Mouse (Mus musculus): ENCODE results near the gene Pdzd2.

The Pdzd2 gene

DNA sequence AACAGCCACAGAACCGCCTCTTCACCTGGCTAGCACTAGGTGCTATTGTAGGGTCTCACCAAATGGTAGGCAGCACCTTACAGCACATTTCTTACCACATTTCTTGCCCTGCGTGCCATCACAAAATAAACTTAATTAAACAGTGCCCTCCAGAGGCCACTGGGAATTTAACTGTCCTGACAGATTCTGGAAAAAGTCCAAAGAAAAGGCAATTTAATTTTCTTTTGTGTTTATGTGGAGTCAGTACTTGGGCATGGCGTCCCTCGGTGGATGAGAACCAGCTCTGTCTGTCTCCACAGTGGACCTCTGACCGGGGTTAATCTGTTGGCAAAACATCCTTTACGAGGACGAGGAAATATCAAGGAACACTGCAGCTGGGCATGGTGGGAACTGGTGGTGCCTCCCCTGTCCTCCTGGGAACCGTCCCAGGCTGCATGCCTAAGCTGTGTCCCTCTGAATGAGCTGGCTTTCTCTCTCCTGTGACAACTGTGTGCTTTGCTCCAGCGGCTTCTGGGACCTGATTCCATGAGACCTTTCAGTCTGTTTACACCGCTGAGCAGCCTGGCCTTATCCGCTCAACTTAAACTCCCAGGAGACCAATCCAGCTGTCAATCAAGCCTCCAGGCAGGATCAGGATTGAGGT, 162.5 kb downstream of the Pdzd2 start:
- peak; percentile 61 for DNase-seq (ENCODE audit: low spot score)

DNA sequence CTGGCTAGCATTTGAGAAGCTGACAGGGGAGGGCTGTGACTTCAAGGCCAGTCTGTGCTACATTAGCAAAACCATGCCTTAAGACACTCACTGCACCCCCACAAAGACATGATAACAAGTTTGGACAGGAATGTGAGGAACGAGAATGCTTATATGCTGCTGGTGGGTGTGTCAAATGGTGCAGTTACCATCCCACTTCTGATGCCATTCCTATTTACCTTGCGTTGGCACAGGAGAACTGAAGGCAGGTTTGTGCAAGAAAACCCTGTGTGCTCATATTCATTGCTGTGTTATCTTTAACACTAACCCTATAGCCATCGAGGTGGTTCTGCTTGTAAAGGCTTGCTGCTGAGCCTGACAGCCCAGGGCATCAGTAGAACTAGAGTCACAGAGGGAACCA, 166.1 kb downstream of the Pdzd2 start:
- DNase-seq (ENCODE audit: low spot score), result no peak

GRCm38 (mm10) chr15:12571168-12571567, 168.6 kb downstream of the Pdzd2 start:
- no peak for DNase-seq (ENCODE audit: low spot score)

DNA sequence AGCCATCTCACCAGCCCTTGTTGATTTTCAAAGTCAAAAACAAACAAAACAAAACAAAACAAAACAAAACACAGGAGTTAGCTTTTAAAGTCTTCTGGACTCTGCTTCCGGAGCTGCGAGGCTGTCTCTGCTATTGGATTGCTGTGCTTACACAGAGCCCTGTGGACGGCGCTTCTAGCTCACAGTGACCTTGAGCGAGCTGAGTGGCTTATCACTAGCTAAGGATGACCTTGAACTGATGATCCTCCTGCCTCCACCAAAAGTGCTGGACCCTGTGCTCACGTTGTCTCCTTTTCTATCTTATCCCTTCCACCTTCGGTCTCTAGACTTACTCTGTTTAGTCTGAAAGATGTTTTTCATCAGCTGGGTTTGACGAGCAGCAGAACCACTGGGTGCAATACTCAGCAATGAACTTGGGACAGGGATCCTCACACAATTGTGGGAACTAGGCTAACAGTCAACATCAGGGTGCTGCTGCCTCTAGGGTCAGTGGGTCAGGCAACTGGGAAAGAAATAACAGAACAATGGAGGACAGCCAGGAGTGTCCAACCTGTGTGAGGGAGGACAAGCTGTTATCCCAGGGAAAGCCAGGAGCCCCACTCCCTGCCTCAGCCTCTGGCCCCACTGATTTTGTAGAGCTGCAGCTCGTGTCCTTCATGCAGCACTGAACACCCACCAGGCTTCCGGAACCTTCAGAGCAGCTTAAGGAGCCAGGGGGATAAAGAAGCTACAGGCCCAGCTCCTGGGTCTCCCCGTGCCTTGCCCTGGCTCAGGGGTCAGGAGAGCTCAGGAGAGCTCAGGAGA, 172.9 kb downstream of the Pdzd2 start:
- no peak for DNase-seq (ENCODE audit: low spot score)

GRCm38 (mm10) chr15:12565281-12565680, 174.4 kb downstream of the Pdzd2 start:
- DNase-seq (ENCODE audit: low spot score), result no peak

DNA sequence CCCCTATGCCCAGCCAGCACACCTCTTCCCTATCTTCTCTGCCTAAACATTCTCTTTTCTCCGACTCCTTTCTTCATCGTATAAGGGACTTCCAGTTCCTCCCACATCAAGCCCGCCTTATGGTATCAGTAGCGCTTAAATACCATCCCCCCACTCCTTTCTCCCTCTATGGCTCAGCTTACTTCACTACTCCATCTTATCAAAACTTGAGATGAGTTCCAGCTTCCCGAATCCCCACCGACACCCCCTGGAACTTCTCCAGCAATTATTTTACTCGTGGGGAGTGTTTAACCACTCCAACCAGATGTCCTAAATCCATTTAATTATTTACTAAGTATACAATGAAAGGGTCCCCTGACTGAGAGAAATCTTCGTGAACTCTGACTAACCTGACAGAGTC, 179.2 kb downstream of the Pdzd2 start:
- no peak for DNase-seq (ENCODE audit: low spot score)

- no peak for DNase-seq (ENCODE audit: low spot score)
Observed at GRCm38 (mm10) chr15:12557663-12558436, 181.9 kb downstream of the Pdzd2 start.

DNA sequence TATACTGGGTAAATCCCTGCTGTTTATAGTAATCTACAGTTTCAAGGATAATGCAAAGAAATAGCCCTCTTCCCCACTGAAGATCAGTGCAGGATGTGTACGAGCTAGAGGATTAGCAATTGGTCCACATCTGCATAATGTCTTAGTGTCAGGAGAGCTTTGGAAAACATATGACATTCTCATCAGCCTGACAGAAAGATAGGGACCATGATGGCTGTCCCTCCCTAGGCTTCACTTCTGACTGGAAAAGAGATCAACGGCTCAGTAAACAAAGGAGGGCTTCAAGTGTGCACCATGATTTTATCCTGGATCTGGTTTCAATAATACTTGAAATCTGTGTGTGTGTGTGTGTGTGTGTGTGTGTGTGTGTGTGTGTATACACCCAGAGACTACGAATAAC, 186.5 kb downstream of the Pdzd2 start:
- DNase-seq (ENCODE audit: low spot score), result no peak

DNA sequence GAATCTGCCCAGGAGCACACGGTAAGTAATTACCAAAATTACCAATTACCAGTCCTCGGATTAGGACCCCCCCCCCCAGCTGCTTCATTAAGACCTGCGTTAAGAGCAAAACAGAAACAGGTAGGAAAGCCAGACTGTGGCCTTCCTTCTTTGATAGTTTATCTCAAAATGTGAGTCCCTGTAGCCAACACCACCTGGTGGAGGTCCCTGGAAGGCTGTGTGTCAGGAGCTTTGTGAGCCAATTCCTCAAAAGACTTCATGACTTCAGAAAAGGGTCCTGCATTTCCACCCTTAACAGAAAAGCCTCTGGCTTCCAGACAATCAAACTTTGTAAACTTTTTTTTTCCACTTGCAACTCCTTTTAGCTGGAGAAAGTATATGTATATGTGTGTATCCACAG, 188.8 kb downstream of the Pdzd2 start:
- no peak for DNase-seq (ENCODE audit: low spot score)

DNA sequence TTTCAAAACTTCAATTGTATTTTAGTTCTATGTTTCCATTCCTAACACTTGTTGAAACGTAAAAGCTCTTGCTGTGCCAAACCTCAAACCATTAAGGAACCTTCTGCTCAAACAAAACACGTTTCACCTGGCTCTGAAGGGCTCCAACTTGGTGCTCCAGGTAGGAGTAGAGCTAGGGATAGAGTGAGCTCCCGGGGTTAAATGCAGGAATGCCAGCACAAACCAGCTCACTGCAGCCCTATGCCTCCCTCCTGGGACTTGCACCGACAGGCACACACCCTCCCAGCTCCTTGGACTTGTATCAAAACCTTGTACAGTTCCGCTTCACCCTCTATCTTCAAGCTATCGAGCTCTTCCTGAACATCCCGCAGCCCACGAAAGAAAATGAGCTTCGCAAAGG, 189.3 kb downstream of the Pdzd2 start:
- DNase-seq (ENCODE audit: low spot score), result no peak

DNA sequence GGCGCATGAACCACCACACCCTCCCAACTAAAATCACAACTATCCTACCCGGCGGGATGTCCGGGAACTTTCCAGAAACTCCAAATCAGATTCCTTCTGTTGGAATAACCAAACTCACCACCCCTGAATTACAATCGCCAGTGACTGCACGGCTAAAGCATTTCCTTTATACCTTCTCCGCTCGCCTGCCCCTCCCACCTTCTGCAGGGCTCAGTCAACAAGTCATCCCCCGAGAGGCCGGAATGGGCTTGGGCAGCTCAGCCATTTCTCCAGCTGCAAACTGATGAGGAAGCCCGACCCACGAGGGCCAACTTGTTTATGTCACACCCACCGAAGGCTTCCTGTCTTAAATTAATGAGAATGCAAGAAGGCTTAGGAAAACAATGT, 189.8 kb downstream of the Pdzd2 start:
- no peak for DNase-seq (ENCODE audit: low spot score)

- DNase-seq (ENCODE audit: low spot score), result no peak
Observed at GRCm38 (mm10) chr15:12549271-12549918, 190.3 kb downstream of the Pdzd2 start.

DNA sequence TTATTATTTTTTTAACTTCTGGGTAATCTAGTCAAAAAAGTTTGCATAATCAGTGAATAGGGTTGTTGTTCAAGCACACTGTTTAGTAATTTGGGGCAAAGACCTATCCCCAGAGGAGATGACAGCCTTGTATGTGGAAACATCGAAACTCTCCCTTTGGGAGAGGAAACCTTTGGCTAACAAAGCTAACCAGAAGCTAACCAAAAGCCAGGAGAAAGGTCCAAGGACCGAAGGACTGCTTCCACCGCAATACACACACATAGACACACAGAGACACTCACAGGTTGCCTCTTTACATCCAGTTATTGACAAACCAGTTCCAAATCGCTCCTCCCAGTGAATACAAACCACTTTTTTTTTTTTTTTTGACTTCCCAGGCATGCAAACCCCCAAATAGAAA, 191.0 kb downstream of the Pdzd2 start:
- no peak for DNase-seq (ENCODE audit: low spot score)

GRCm38 (mm10) chr15:12547640-12548405, 191.9 kb downstream of the Pdzd2 start:
- DNase-seq (ENCODE audit: low spot score), result no peak

- no peak for DNase-seq (ENCODE audit: low spot score)
Observed at GRCm38 (mm10) chr15:12546781-12547180, 192.9 kb downstream of the Pdzd2 start.

DNA sequence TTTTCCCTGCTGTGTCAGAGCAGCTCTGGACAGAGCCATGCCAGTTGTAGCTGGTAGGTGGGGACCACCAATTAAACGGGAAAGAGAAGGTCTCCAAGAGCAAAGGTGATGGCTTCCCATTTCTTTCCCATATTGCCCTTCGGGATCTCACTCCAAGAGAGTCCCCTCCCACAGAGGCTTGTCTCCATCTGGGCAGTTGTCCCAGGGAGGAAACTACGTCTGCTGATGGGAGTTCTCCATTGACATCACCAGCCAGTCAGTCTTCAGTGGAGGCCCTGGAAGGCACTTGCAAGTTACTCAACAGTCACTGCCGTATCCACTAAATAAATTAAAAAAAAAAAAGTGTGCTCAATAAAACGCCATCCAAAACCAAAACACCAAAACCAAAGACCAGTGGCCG, 194.1 kb downstream of the Pdzd2 start:
- DNase-seq (ENCODE audit: low spot score), result no peak

DNA sequence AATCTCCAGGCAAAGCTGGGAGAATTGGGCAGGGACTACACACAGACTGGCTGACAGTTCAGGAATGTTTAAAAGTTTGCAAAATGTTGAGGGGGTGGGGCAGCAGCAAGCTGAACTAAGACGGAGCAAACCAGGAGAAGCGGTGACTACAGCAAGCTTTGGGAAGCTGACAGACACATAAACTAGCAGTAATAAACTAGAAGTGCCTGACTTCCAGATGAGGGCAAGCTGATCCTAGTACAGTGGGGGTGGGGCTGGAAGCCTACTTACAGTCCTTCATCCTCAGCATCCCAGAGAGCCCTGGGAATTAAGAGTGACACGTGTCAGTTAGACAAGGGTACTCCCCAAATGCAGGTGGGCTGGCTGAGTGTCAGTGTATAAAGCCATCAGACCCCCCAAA, 194.5 kb downstream of the Pdzd2 start:
- DNase-seq (ENCODE audit: low spot score), result no peak

DNA sequence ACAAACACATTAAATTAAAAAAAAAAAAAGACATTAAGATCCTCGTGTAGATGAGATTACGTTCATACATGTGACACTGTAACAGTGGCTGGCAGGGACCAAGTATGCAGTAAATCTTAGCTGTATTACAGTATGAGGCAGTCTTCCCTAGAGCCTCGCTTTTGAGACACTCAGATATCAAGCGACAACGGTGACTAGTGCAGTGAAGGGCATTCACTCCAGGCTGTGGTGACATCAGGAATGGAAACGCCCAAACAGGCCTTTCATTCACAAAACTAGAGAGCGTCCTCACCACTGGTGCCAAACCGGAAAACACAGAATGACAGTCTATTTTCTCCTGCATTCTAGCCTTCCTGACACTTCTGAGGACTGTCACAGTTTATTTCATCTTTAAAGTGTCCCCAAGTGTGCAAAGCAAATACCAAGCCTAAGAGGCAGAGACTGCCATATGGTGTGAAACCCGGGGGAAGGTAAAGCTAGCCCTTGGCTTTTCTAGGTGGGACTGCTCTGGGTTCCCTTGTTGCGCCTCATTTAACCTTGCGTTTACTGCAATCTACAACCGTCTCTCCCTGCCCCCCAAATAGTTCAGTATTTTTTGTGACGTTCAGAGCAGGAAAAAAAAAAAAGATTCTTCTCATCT, 195.9 kb downstream of the Pdzd2 start:
- no peak for DNase-seq (ENCODE audit: low spot score)

- no peak for DNase-seq (ENCODE audit: low spot score)
Observed at GRCm38 (mm10) chr15:12542316-12542715, 197.4 kb downstream of the Pdzd2 start.

- DNase-seq (ENCODE audit: low spot score), result no peak
Observed at GRCm38 (mm10) chr15:12539618-12540302, 200.0 kb downstream of the Pdzd2 start.

GRCm38 (mm10) chr15:12533254-12533653, 206.5 kb downstream of the Pdzd2 start:
- no peak for DNase-seq (ENCODE audit: low spot score)

Measured in layer of hippocampus, adult 9-10 months (tissue).